Mouse (Mus musculus): ENCODE data around the gene Ptger1. TPM values are rescaled to one million over a fixed set of nuclear protein-coding genes. Genes with fewer than 3 reads are reported as not detected.

Ptger1 gene
- polyA plus RNA-seq, 1 experiment from 2014 or later: 1.00 TPM

DNA sequence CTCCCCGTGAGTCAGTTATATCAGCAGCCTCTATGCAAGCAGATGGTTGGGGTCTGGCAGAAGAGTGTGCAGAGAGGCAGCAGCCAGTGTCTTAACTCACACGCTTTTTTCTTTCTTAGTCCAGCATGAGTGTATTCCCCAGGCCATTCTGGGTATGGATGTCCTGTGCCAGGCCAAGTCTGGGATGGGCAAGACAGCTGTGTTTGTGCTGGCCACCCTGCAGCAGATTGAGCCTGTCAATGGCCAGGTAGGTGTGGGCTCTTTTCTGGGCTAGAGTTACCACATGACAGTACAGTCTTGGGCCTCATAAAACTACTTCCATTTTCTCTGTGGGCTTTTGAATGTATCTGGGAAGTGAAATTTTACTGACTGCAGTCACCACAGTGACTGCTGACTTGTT is 53.2 kb downstream of the Ptger1 start:
- Histone ChIP-seq H3K4me3 (replicated peaks) (no peak overlapping the region), H3K4me2 (no peak overlapping the region), H3K9ac (replicated peaks) (no peak overlapping the region), H3K27ac (replicated peaks) (no peak overlapping the region), H3K4me1 (peaks cover 22% of the 10 kb centered on the region), H3K27me3 (replicated peaks) (no peaks in the 10 kb centered on the region), H3K36me3 (peaks cover 56% of the 10 kb centered on the region), H3K9me3 (replicated peaks) (no peaks in the 10 kb centered on the region)
- 90% methylated on average over 2 of the region's 2 CpGs for WGBS
- no peak for ATAC-seq (ENCODE audit: low FRiP score)

DNA sequence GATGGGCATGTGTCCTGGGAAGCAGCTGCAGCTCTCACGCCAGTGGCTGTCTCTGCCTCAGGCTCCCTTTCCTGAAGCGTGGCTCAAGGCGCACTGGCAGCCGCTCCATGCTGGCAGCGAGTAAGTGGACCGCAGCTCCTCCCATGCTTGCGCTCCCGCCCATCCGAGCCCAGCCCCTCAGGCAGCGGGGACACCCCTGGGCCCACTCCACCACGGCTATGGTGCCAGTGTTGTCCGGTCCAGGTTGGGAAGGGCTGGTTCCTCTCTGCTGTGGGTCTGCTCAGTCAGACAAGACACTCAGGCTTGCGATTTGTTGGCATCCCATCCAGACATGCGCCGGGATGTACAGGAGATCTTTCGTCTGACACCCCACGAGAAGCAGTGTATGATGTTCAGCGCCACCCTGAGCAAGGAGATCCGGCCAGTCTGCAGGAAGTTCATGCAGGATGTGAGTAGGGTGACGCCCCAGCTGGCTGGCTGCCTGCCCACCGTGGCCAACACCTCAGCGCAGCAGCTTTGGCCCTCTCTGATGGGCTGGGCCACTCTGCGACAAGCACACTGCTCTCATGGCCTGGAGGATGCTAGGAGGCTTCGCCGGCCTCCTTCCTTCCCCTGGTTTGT is 55.0 kb downstream of the Ptger1 start:
- ATAC-seq (ENCODE audit: low FRiP score): no peak
- WGBS: 91% methylated on average over 25 of the region's 25 CpGs

More for the DNA sequence above, 55.0 kb downstream of the Ptger1 start:
- Histone ChIP-seq H3K4me2 (no peak overlapping the region), H3K27ac (replicated peaks) (no peak overlapping the region), H3K4me3 (replicated peaks) (no peak overlapping the region), H3K27me3 (replicated peaks) (no peaks in the 10 kb centered on the region), H3K9ac (replicated peaks) (no peak overlapping the region), H3K9me3 (replicated peaks) (no peaks in the 10 kb centered on the region), H3K36me3 (peaks cover 72% of the 10 kb centered on the region), H3K4me1 (peaks cover 14% of the 10 kb centered on the region)

Other genes starting within 250 kb of the Ptger1 start
- gene Scoc, start 208.3 kb upstream of the Ptger1 start, polyA plus RNA-seq (2015; fragmentation: Nextera tagmentation; extraction: Ambion mirVana): 272 and 290 TPM in 2 replicates
- gene Olfr370, start 130.9 kb upstream of the Ptger1 start, polyA plus RNA-seq (2015; fragmentation: Nextera tagmentation; extraction: Ambion mirVana): not detected in 2 replicates
- 344 and 362 TPM in 2 replicates for gene Ndufb7, start 100.0 kb upstream of the Ptger1 start, polyA plus RNA-seq (2015; fragmentation: Nextera tagmentation; extraction: Ambion mirVana)
- 1,464 and 1,650 TPM in 2 replicates for gene Tecr, start 58.7 kb upstream of the Ptger1 start, polyA plus RNA-seq (2015; fragmentation: Nextera tagmentation; extraction: Ambion mirVana)
- gene Dnajb1, start 58.5 kb upstream of the Ptger1 start, polyA plus RNA-seq (2015; fragmentation: Nextera tagmentation; extraction: Ambion mirVana): 57.9 and 63.1 TPM in 2 replicates
- 116 and 118 TPM in 2 replicates for gene Gipc1, start 14.0 kb upstream of the Ptger1 start, polyA plus RNA-seq (2015; fragmentation: Nextera tagmentation; extraction: Ambion mirVana)
- gene Pkn1, start 32.5 kb downstream of the Ptger1 start, polyA plus RNA-seq (2015; fragmentation: Nextera tagmentation; extraction: Ambion mirVana): 24.6 and 25.1 TPM in 2 replicates
- 86.5 and 117 TPM in 2 replicates for gene Ddx39, start 48.5 kb downstream of the Ptger1 start, polyA plus RNA-seq (2015; fragmentation: Nextera tagmentation; extraction: Ambion mirVana)
- 12.2 and 15.5 TPM in 2 replicates for gene Adgre5, start 74.6 kb downstream of the Ptger1 start, polyA plus RNA-seq (2015; fragmentation: Nextera tagmentation; extraction: Ambion mirVana)
- 43.0 and 54.1 TPM in 2 replicates for gene Adgrl1, start 233.4 kb downstream of the Ptger1 start, polyA plus RNA-seq (2015; fragmentation: Nextera tagmentation; extraction: Ambion mirVana)

Measured in neural tube, embryonic 15.5 days (tissue).